Mouse (Mus musculus) liver, adult (tissue): ENCODE measurements around the gene Mical3.

Experiments
- GATA4 ChIP-seq: IDR thresholded peaks from 2 replicates; pipeline ENCODE4 v1.6.1; 2014; ENCODE audit warnings: mild to moderate bottlenecking, low read length; ENCODE audit not compliant: insufficient replicate concordance

Mical3 gene

DNA sequence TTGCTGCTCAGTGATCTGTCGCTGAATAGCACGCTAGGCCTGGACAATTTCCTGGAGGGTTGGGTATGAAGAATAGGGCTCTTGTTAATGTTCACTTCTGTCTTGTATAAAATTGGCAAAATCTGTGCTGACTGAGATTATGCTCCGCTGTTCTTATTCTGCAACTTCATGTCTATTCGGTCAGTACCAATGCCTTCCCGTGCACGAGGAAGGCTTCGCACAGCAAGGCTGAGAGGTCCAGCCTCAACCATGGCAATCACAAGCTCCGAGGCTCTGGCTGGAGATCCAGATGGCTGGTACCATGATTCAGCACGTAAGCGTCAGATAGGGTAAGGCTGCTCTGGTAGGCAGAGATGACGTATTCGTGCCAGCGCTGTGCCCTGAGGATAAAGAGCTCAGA, 189.2 kb downstream of the Mical3 start:
- no peak for TF ChIP-seq GATA4

GRCm38 (mm10) chr6:120941084-120941481, 189.7 kb downstream of the Mical3 start:
- no peak for TF ChIP-seq GATA4

GRCm38 (mm10) chr6:120940446-120941083, 190.2 kb downstream of the Mical3 start:
- no peak for TF ChIP-seq GATA4

- TF ChIP-seq GATA4: no peak
Observed at GRCm38 (mm10) chr6:120939783-120940182, 191.0 kb downstream of the Mical3 start.

- TF ChIP-seq GATA4: no peak
Observed at GRCm38 (mm10) chr6:120938763-120939450, 191.9 kb downstream of the Mical3 start.

DNA sequence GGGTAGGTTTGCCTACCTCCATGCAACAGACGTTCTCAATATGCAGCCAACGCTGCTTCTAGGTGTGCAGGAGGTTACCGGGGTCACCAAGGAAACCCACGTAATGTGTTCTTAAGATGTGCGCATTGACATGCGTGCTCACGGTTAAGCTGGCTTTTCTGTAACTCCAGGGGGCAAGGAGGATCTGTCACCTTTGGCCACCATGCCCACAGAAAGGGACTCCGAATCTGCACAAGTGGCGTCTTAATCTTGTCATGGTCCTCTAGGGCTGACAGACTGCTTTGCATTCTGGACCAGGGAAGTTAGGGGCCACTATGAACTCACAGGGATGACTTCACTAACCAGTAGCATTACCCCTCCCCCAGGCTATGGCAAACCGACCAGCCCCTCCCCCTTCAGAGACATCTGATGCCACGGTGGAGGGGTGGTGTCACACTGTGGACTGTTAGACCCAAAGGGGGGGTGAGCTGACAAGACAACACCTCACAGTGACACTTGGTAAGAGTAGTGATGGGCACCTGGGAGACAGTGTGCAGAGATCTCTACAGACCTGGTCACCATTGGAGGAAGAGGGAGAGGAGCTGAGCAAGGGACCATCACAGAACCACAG, 192.7 kb downstream of the Mical3 start:
- TF ChIP-seq GATA4: no peak

DNA sequence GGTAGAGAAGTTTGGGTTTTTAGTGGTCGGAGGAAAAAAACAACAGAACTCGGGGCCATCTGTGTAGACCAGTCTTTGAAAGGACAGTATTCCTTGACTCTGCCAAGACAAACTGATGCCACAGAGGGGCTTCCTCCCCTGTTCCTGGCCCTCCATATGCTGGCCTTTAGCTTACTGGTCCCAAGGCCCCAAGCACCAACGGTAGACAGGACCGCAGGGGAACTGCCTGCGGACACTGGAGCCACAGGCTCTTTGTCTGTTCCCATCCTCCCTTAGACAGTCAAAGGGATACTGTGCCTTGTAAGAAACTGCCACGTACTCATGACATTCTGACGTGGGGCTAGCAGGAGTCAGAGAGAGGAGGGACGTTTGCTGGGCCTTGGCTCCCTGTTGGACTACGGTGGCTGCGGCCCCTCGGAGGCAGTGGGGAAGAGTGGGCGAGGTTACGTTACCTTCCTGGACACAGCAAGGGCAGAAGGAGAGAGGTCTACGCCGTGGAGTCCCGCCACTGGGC, 193.6 kb downstream of the Mical3 start:
- no peak for TF ChIP-seq GATA4

DNA sequence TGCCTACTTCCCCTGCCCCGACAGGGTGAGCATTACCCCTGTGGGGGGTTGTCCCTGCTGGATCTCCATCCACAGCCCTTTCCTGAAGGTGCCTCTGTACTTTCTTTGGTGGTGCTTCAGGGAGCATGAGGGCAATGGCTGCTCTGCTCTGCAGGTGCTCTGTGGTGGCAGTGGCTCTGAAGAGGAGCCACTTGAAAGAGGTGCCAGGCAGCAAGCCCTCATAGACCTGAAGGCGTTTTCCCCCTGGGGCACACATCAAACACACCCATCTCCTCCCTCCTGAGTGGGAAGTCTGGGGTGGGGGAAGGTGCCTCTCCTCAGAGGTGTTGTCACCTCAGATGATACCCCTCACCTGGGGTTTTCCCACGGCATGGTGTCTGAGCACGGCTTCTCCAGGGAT, 196.6 kb downstream of the Mical3 start:
- no peak for TF ChIP-seq GATA4

DNA sequence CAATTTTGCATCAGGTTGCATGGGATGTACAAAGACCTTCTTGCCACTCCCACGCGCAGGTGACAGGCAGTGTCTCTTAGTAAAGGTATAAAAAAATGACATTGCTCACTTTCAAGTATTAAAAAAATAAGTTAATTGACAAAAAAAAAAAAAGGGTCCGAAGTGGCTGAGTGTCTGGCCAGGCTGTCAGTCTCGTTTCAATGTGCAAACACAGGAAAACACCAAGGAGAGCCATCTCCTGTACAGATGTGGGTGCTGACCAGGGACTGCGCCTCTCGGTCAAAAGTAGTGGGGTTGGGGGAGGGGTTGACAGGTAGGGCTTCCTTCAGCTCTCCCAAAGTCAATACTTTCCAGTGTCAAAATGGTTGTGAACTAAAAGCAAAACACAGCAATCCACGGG, 197.1 kb downstream of the Mical3 start:
- TF ChIP-seq GATA4: no peak

DNA sequence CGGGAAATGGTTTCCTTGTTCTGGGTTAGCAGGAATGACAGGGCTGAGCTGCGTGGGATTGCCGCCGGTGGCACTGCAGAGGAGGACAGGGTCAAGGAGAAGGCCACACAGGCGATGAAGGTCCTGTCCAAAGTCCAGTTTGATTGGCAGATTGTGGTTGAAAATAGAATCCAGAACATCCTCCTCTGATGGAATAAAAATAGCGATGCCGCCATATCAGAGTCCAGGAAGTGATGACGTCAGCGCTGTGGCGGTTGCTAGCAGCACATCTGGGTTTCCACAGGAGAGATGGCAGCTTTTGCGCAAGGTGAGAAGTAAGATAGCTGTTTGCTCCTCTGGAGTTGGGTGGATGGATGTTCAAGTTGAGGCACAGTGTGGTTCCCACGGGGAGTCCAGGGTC, 198.2 kb downstream of the Mical3 start:
- no peak for TF ChIP-seq GATA4

DNA sequence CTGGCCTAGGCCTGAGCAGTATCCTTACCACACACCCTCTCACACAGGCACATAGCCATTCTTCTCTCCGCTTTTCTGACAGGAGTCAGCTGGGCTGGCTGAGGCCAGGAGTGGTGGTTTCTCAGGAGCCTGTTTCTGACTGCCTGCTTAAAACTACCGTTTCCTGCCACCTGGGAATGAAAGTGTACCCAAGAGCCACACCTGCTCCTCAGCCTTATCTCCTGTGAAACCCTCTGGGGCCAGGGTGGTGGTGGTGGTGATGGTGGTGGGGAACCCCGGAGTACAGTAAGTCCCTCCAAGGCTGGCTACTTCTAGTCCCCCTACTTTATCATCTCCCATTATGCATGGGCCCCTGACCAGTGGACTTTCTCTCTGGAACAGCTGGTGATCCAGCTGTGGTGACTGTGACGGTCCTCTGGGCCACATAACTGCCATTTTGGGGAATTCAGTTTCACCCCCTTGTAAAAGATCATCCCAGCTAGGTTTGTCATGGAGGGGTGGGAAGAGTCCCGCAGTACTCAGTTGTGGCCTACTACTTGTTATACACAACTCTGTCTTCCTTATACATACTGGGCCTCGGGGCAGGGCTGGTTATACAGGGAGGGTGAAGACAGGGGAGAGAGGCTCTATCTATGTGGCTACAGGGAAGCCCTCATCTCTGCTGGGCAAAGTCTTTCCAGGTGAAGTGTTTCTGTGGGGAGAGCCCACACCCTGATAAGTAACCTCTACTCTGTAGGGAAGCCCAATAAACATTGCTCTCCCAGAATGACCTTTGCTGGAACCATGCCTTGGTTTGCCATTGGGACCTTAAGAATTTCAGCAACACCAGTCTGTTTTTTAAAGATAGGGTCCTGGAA, 200.1 kb downstream of the Mical3 start:
- no peak for TF ChIP-seq GATA4

GRCm38 (mm10) chr6:120929421-120929820, 201.4 kb downstream of the Mical3 start:
- TF ChIP-seq GATA4: no peak

DNA sequence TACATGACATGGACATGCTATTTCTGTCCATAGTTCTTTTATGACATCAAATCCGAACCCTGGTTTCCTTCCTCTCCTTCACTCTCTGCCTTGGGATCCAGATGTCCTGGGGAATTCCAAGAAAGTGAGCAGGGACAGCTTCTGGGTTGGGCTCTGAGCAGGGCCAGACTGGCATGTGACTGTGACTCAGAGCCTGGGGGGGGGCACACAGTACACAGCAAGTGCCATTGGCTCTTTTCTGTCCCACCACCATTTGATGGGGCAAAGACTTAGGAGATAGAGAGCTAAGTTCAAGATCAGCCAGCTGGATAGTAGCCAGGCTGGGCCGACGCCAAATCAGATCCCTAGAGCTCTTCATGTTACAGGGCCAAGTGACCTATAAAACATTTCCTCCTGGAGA, 203.0 kb downstream of the Mical3 start:
- no peak for TF ChIP-seq GATA4

DNA sequence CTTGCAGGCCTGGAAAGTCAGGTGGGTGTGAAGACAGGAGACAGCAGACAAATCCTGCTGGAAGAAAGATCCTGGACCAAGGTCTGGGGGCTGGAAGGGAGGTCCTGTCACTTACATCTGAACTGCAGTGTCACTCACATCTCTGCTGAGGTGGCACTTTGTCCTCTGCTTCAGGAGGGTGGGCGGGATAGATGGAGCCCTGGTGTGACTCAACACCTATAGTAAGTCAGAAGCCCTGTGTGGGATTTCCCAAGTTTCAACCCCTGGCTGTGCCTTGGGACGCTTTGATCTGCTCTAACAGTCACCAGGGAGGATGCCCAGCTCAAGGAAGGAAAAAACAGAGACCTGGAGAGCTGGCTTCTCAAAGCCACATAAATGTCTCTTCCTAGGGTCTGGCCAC, 203.9 kb downstream of the Mical3 start:
- TF ChIP-seq GATA4: no peak

- TF ChIP-seq GATA4: no peak
Observed at GRCm38 (mm10) chr6:120917975-120918374, 212.8 kb downstream of the Mical3 start.
